Mouse (Mus musculus) heart, postnatal 0 days (tissue): Measurements from ENCODE around the gene Cacna1c.

Experiments used
- CTCF ChIP-seq: IDR thresholded peaks from 2 replicates; pipeline ENCODE4 v1.5.1; 2016; ENCODE audit warnings: antibody characterized with exemption, control low read depth, low read depth
- EP300 ChIP-seq: IDR thresholded peaks from 2 replicates; pipeline ENCODE4 v1.6.1; 2016; ENCODE audit warnings: antibody characterized with exemption, low read depth

GRCm38 (mm10) chr6:118678031-118678430, 518.2 kb downstream of the Cacna1c start:
- TF ChIP-seq CTCF (no peak), EP300 (no peak)
